Mouse (Mus musculus) gastrocnemius, postnatal 25 days (tissue): ENCODE results near the gene Klhdc10. TPM values are rescaled to one million over a fixed set of nuclear protein-coding genes. Genes with fewer than 3 reads are reported as not detected.
"Not testable (repeated sequence)": the region's sequence is repeated elsewhere in the genome, so short reads cannot be mapped to it uniquely, and the experiment has no call there.

ENCODE experiments used
- DNase-seq: peaks from one replicate; pipeline ENCODE4 v3.0.0; 2022
- long read RNA-seq, 2 experiments: library from polyadenylated mRNA; stranded (forward); transcript quantifications; one replicate each; pipeline ENCODE4 v2.0.0; 2021
- total RNA-seq, 2 experiments: library from RNA; stranded (reverse); gene quantifications; 1 replicate in 1 of 2; 2 replicates in 1 of 2; pipeline ENCODE4 v1.2.3; 2021

Klhdc10 gene
- 10 to 100 TPM; 44.3 to 46.2 TPM for total RNA-seq
- long read RNA-seq, experiment 1, full-length matches to known transcripts: 5 of 10 reads
- long read RNA-seq, experiment 1, partial matches to known transcripts: 0 of 10 reads
- long read RNA-seq, experiment 1, other reads (novel, unspliced or antisense): 5 of 10 reads
- long read RNA-seq, experiment 2, full-length matches to known transcripts: 15 of 19 reads
- long read RNA-seq, experiment 2, partial matches to known transcripts: 0 of 19 reads
- long read RNA-seq, experiment 2, other reads (novel, unspliced or antisense): 4 of 19 reads

- DNase-seq: peak; percentile 99
Measured at GRCm38 (mm10) chr6:30401308-30402015, at the start of gene Klhdc10. Gene Klhdc10 (plus strand): TSS chr6:30401868.

- DNase-seq: no peak
Measured at GRCm38 (mm10) chr6:30352762-30353161, 48.9 kb upstream of the Klhdc10 start.

GRCm38 (mm10) chr6:30353661-30354060 is 48.0 kb upstream of the Klhdc10 start:
- DNase-seq: no peak

- no peak for DNase-seq
Measured at GRCm38 (mm10) chr6:30354760-30355159, 46.9 kb upstream of the Klhdc10 start.

- DNase-seq: peak; percentile 58
Measured at GRCm38 (mm10) chr6:30355701-30356100, 46.0 kb upstream of the Klhdc10 start.

GRCm38 (mm10) chr6:30356161-30356560 is 45.5 kb upstream of the Klhdc10 start:
- no peak for DNase-seq

- peak; percentile 36 for DNase-seq
Measured at GRCm38 (mm10) chr6:30356680-30357079, 45.0 kb upstream of the Klhdc10 start.

- DNase-seq: peak; percentile 55
Measured at GRCm38 (mm10) chr6:30357561-30358177, 44.0 kb upstream of the Klhdc10 start.

- DNase-seq: peak; percentile 86
Measured at GRCm38 (mm10) chr6:30359762-30360509, 41.7 kb upstream of the Klhdc10 start.

- DNase-seq: no peak
Measured at GRCm38 (mm10) chr6:30363808-30364207, 37.9 kb upstream of the Klhdc10 start.

- no peak for DNase-seq
Measured at GRCm38 (mm10) chr6:30369291-30369690, 32.4 kb upstream of the Klhdc10 start.

- peak; percentile 26 for DNase-seq
Measured at GRCm38 (mm10) chr6:30372627-30373369, 28.9 kb upstream of the Klhdc10 start.

GRCm38 (mm10) chr6:30374731-30375510 is 26.7 kb upstream of the Klhdc10 start:
- DNase-seq: peak; percentile 58

- peak; percentile 65 for DNase-seq
Measured at GRCm38 (mm10) chr6:30375791-30376190, 25.9 kb upstream of the Klhdc10 start.

GRCm38 (mm10) chr6:30381116-30381515 is 20.6 kb upstream of the Klhdc10 start:
- no peak for DNase-seq

- DNase-seq: not testable (repeated sequence)
Measured at GRCm38 (mm10) chr6:30390271-30390670, 11.4 kb upstream of the Klhdc10 start.

GRCm38 (mm10) chr6:30390714-30391697 is 10.7 kb upstream of the Klhdc10 start, which contains the start of gene Zc3hc1:
Gene Zc3hc1 (minus strand): TSS chr6:30391028.
- DNase-seq: peak; percentile 51

GRCm38 (mm10) chr6:30391996-30392395 is 9.7 kb upstream of the Klhdc10 start:
- DNase-seq: no peak

- no peak for DNase-seq
Measured at GRCm38 (mm10) chr6:30400146-30400545, 1.5 kb upstream of the Klhdc10 start.
